Mouse (Mus musculus) brain, embryonic 14.5 days (tissue): Measurements from ENCODE around the gene Gm7029.

Experiments
- CTCF ChIP-seq: fragments of 200-500 bp; IDR thresholded peaks from 2 replicates; pipeline ENCODE4 v1.5.1; 2012; ENCODE audit warnings: inconsistent platforms, mild to moderate bottlenecking, moderate library complexity, borderline replicate concordance; ENCODE audit not compliant: insufficient read depth, insufficient read length; ENCODE audit errors: extremely low read depth
- POLR2A ChIP-seq: fragments of 200-500 bp; IDR thresholded peaks from 2 replicates; pipeline ENCODE4 v1.6.1; 2012; ENCODE audit warnings: mild to moderate bottlenecking, inconsistent platforms, borderline replicate concordance; ENCODE audit not compliant: poor library complexity, insufficient read depth, insufficient read length, severe bottlenecking; ENCODE audit errors: extremely low read depth

- no peak for TF ChIP-seq POLR2A
- TF ChIP-seq CTCF = no peak
Observed at GRCm38 (mm10) chr17:33848139-33848538, 25.5 kb upstream of the Gm7029 start.
